Mouse (Mus musculus) MEL-GATA-1-ER (cell line): ENCODE measurements around the gene Sept10.
"Not testable (repeated sequence)": the region's sequence is repeated elsewhere in the genome, so short reads cannot be mapped to it uniquely, and the experiment has no call there.

ENCODE experiments used
- DNase-seq: peaks from one replicate; pipeline ENCODE4 v3.0.0-alpha.2; 2012; ENCODE audit warnings: low read depth; ENCODE audit errors: extremely low read depth

Gene Sept10

DNA sequence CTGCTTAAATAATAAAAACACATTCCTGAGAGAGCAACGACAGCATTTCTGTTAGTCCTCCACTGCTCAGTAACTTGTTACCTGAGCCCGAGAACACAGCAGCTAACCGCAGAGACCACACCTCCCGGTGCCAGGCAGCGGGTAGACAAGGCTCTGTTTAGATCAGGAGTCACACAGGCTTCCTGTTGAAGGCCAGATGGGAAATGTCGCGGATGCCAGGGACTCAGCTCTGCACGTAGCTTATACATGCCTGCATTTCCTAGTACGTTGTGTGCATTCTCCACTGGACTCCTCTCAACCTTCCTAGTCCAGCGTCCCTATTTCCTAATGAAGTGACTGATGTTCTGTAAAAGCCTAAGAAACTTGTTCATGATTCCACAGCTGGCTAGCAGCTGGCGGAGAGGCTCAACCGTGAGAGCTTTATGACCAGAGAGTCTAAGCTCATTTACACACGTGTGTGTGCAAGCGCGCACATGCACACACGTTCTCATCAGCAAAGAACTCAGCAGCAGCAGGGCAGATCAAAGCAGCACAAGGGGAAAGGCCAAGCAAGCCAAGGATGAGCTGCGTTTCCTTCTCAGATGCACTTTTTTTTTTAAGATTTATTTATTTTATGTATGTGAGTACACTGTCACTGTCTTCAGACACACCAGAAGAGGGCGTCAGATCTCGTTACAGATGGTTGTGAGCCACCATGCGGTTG is 89.6 kb downstream of the Sept10 start:
- no peak for DNase-seq

DNA sequence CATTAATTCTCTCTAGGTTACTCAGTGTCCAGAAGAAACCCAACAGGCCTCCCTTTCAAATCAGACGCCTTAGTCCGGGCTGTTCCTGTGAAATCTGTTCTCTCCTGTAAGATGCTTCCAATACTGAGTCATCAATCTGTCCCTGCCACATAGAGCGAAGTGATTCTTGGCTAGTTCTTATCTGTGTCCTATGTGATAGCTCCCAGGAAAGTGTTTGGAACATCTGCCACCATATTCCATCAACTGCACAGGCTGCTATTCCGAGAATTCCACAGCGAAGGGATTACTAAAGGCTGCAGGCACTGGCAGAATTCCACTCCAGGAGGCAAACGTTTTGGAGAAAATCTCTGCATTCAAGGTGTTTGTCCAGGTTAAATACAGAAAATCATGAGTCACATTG is 94.0 kb downstream of the Sept10 start:
- no peak for DNase-seq

GRCm38 (mm10) chr10:59125497-59125896 is 96.2 kb downstream of the Sept10 start:
- DNase-seq, result no peak

GRCm38 (mm10) chr10:59119811-59120210 is 101.8 kb downstream of the Sept10 start:
- DNase-seq, result no peak

DNA sequence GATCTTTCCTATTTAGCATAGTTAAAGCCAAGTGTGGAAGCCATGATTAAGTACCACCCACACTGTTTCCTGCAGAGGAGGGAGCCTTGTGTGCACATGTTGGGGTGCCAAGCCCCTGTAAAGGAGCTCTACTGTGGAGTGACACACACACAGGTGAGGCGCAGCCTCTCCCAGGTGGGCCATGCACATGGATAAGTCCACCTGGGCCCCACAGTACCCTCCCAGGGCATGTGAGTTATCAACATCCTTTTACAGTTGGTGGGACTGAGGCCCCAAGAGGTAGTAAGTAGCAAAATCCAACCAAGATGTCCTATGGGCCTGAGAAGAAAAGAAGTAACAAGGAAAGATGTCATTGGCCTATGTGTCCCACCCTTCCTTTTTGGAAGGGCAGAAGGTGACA is 102.6 kb downstream of the Sept10 start:
- no peak for DNase-seq

DNA sequence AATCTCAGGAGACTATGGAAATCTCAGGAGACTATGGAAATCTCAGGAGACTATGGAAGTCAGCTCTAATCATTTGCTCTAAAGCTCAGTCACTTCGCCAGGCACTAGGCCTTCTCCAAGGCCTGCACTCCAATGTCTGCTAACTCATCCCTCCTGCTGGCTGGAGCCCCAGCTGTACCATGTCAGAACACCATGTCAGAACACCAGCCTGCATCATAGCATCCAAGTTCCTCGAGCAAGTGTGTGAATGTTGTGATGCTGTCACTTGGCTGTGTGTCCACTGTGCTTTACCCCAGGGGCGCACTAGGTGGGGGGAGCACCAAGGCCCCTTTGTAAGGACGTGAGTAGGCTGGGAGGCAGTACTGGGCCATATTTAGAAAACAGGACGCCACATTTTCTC is 104.1 kb downstream of the Sept10 start:
- no peak for DNase-seq

GRCm38 (mm10) chr10:59116331-59116730 is 105.3 kb downstream of the Sept10 start:
- no peak for DNase-seq

DNA sequence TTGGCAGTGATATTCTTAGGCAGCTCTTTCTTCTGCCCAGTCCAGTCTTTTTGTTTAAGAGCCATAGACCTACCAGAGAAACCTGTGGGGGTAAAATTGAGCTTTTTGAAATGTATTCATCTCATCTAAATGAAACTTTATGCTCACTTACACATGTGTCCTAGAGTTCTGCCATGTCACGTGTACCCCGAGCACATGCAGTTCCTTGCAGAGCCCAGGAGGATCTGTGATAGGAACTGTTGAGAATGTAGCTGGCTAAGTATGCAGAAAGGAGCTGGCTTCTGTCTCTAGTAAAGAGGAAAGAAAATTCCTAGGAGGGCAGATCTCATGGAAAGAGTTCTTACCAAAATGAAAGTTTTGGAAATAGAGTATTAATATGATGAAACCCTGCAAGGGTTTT is 106.0 kb downstream of the Sept10 start:
- DNase-seq, result no peak

GRCm38 (mm10) chr10:59114535-59115291 is 106.9 kb downstream of the Sept10 start:
- no peak for DNase-seq

GRCm38 (mm10) chr10:59113386-59113785 is 108.3 kb downstream of the Sept10 start:
- DNase-seq, result no peak

DNA sequence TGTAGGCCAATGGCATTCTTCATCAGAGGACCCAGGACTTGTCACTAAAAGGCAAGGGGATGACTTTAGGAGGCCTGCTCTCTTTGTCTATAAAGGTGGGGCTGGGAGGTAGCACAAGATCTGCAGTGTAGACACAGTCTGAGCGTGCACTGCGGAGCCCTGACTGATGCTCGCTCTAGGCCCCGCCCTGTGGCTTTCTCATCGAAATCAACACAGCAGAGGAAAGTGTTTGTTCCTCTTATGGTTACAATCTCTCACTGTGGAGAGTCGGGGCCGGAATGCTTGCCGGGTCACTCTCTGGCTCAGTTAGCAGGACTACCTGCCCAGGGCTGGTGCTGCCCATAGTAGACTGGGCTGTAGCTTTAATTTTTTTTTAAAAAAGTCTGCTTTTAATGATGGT is 108.9 kb downstream of the Sept10 start:
- DNase-seq, result no peak

DNA sequence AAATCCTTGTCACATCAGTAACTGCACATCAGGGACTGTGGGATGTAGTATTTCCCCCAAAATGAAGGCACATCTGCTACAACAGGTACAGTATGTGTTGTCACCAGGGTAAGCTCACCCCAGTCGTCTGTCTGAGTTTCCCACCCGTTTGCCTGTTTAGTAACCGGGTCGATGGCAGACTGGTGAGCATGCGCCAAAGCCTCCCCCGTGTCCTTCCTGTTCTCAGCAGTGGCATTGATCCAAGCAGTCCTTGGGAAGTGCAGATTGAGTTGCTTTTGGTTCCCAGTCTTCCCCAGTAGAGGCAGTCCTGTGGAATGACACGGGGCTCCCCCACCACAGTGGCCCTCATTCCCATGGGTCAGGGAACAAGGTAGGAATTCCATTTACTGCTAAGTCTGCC is 111.3 kb downstream of the Sept10 start:
- DNase-seq, result no peak

GRCm38 (mm10) chr10:59109015-59109414 is 112.6 kb downstream of the Sept10 start:
- DNase-seq, result peak; percentile 40

DNA sequence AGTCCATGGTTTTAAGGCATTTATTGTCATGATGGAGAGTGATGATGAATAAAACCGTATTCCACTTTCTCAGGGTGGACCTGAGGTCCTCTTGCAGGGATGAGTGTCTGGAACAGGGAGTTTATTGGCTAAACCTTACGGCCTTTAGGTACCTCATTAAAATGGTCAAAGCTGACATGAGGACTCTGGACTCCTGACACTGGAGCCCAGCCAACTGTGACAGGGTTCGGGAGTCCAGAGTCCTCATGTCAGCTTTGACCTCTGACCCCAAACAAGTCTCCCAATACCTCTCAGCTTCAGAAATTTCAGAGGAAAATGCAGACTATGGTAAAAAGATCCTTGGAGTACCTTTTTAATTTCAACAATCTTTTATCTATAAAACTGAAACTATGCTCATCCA is 115.0 kb downstream of the Sept10 start:
- DNase-seq, result no peak

GRCm38 (mm10) chr10:59105885-59106284 is 115.8 kb downstream of the Sept10 start:
- DNase-seq, result no peak

DNA sequence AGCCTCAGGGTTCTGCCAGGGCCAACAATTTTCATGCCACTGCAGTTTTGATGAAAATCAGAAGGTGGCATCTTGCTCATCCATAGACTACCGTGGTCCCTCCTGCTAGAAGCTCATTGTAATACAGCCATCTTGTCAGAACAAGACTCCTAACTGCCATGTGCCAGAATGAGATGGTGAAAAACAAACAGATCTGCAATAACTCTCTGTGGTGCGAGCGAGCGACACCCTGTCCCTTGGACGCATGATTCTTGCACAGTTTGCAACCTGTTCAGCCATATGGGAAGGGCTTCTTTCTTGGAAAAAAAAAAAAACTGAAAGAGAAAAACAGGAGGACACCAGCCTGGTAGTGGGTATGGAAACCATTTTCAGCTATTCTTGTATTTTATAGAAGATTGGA is 117.0 kb downstream of the Sept10 start:
- no peak for DNase-seq

GRCm38 (mm10) chr10:59103076-59103475 is 118.6 kb downstream of the Sept10 start:
- DNase-seq, result not testable (repeated sequence)

GRCm38 (mm10) chr10:59091988-59092387 is 129.7 kb downstream of the Sept10 start:
- DNase-seq, result no peak
